Mouse (Mus musculus): ENCODE measurements around the gene Hmgcl. TPM values are rescaled to one million over a fixed set of nuclear protein-coding genes. Genes with fewer than 3 reads are reported as not detected.
A peak's percentile ranks its signal among the peaks of the same experiment; 100 is the strongest.

The Hmgcl gene
- polyA plus RNA-seq, 1 experiment = 53.1 TPM

- 82% methylated on average over 6 of the region's 6 CpGs for WGBS
- H3K27me3 ChIP-seq (ENCODE audit: control insufficient read depth, insufficient read depth, low read length) = no peaks in the 10 kb centered on the region
- no peaks in the 10 kb centered on the region; the same call in 1 of the 2 replicates for H3K36me3 ChIP-seq (ENCODE audit: control insufficient read depth, insufficient read depth, low read length)
- no peak for DNase-seq
- H3K4me1 ChIP-seq (replicated peaks; ENCODE audit: control insufficient read depth, insufficient read depth, low read length) = peaks cover 13% of the 10 kb centered on the region
- H3K4me3 ChIP-seq (ENCODE audit: control insufficient read depth, insufficient read depth, low read length) = no peak overlapping the region
- TF ChIP-seq POLR2A (IDR thresholded peaks at IDR 0.05; ENCODE audit: control insufficient read depth, extremely low read depth, insufficient read depth, low read length, poor library complexity) (no peak), CTCF (IDR thresholded peaks at IDR 0.05; ENCODE audit: borderline replicate concordance, control insufficient read depth, extremely low read depth, insufficient read depth, low read length, poor library complexity) (no peak)
- H3K27ac ChIP-seq (ENCODE audit: control insufficient read depth, insufficient read depth, low read length) = no peak overlapping the region
Observed at GRCm38 (mm10) chr4:135949911-135950310, 3.7 kb downstream of the Hmgcl start.

GRCm38 (mm10) chr4:135950365-135950764, 4.1 kb downstream of the Hmgcl start:
- Histone ChIP-seq H3K27ac (ENCODE audit: control insufficient read depth, insufficient read depth, low read length) (no peak overlapping the region), H3K27me3 (ENCODE audit: control insufficient read depth, insufficient read depth, low read length) (no peaks in the 10 kb centered on the region), H3K36me3 (ENCODE audit: control insufficient read depth, insufficient read depth, low read length) (no peaks in the 10 kb centered on the region; the same call in 1 of the 2 replicates), H3K4me3 (ENCODE audit: control insufficient read depth, insufficient read depth, low read length) (no peak overlapping the region), H3K4me1 (replicated peaks; ENCODE audit: control insufficient read depth, insufficient read depth, low read length) (peaks cover 13% of the 10 kb centered on the region)
- no peak for DNase-seq
- TF ChIP-seq CTCF (IDR thresholded peaks at IDR 0.05; ENCODE audit: borderline replicate concordance, control insufficient read depth, extremely low read depth, insufficient read depth, low read length, poor library complexity) = no peak
- no peak for TF ChIP-seq POLR2A (IDR thresholded peaks at IDR 0.05; ENCODE audit: control insufficient read depth, extremely low read depth, insufficient read depth, low read length, poor library complexity)
- 89% methylated on average over 6 of the region's 6 CpGs for WGBS

GRCm38 (mm10) chr4:135951505-135951904, 5.3 kb downstream of the Hmgcl start:
- no peak for TF ChIP-seq POLR2A (IDR thresholded peaks at IDR 0.05; ENCODE audit: control insufficient read depth, extremely low read depth, insufficient read depth, low read length, poor library complexity)
- TF ChIP-seq CTCF (IDR thresholded peaks at IDR 0.05; ENCODE audit: borderline replicate concordance, control insufficient read depth, extremely low read depth, insufficient read depth, low read length, poor library complexity) = no peak
- H3K4me1 ChIP-seq (replicated peaks; ENCODE audit: control insufficient read depth, insufficient read depth, low read length) = peaks cover 9% of the 10 kb centered on the region; the same call in 1 of the 2 replicates
- WGBS = 99% methylated on average over 3 of the region's 3 CpGs
- H3K36me3 ChIP-seq (ENCODE audit: control insufficient read depth, insufficient read depth, low read length) = no peaks in the 10 kb centered on the region; the same call in 1 of the 2 replicates
- H3K27me3 ChIP-seq (ENCODE audit: control insufficient read depth, insufficient read depth, low read length) = no peaks in the 10 kb centered on the region
- H3K27ac ChIP-seq (ENCODE audit: control insufficient read depth, insufficient read depth, low read length) = no peak overlapping the region
- DNase-seq = no peak
- no peak overlapping the region for H3K4me3 ChIP-seq (ENCODE audit: control insufficient read depth, insufficient read depth, low read length)

- no peak overlapping the region for H3K27ac ChIP-seq (ENCODE audit: control insufficient read depth, insufficient read depth, low read length)
- peaks cover 5% of the 10 kb centered on the region; the same call in 1 of the 2 replicates for H3K4me1 ChIP-seq (replicated peaks; ENCODE audit: control insufficient read depth, insufficient read depth, low read length)
- WGBS = 98% methylated on average over 3 of the region's 3 CpGs
- TF ChIP-seq POLR2A (IDR thresholded peaks at IDR 0.05; ENCODE audit: control insufficient read depth, extremely low read depth, insufficient read depth, low read length, poor library complexity) (no peak), CTCF (IDR thresholded peaks at IDR 0.05; ENCODE audit: borderline replicate concordance, control insufficient read depth, extremely low read depth, insufficient read depth, low read length, poor library complexity) (no peak)
- no peak overlapping the region for H3K4me3 ChIP-seq (ENCODE audit: control insufficient read depth, insufficient read depth, low read length)
- no peaks in the 10 kb centered on the region; the same call in 1 of the 2 replicates for H3K36me3 ChIP-seq (ENCODE audit: control insufficient read depth, insufficient read depth, low read length)
- DNase-seq = no peak
- H3K27me3 ChIP-seq (ENCODE audit: control insufficient read depth, insufficient read depth, low read length) = no peaks in the 10 kb centered on the region
Observed at GRCm38 (mm10) chr4:135953179-135953578, 6.9 kb downstream of the Hmgcl start.

GRCm38 (mm10) chr4:135954241-135954640, 8.0 kb downstream of the Hmgcl start:
- DNase-seq = peak; percentile 80
- Histone ChIP-seq H3K27ac (ENCODE audit: control insufficient read depth, insufficient read depth, low read length) (no peak overlapping the region), H3K4me3 (ENCODE audit: control insufficient read depth, insufficient read depth, low read length) (no peak overlapping the region), H3K36me3 (ENCODE audit: control insufficient read depth, insufficient read depth, low read length) (no peaks in the 10 kb centered on the region; the same call in 1 of the 2 replicates), H3K4me1 (replicated peaks; ENCODE audit: control insufficient read depth, insufficient read depth, low read length) (no peaks in the 10 kb centered on the region), H3K27me3 (ENCODE audit: control insufficient read depth, insufficient read depth, low read length) (no peaks in the 10 kb centered on the region)
- no peak for TF ChIP-seq CTCF (IDR thresholded peaks at IDR 0.05; ENCODE audit: borderline replicate concordance, control insufficient read depth, extremely low read depth, insufficient read depth, low read length, poor library complexity)
- TF ChIP-seq POLR2A (IDR thresholded peaks at IDR 0.05; ENCODE audit: control insufficient read depth, extremely low read depth, insufficient read depth, low read length, poor library complexity) = no peak
- WGBS = 46% methylated on average over 2 of the region's 2 CpGs

- DNase-seq = no peak
- peaks cover 3% of the 10 kb centered on the region; the same call in 1 of the 2 replicates for H3K36me3 ChIP-seq (ENCODE audit: control insufficient read depth, insufficient read depth, low read length)
- H3K27me3 ChIP-seq (ENCODE audit: control insufficient read depth, insufficient read depth, low read length) = no peaks in the 10 kb centered on the region
- H3K4me1 ChIP-seq (replicated peaks; ENCODE audit: control insufficient read depth, insufficient read depth, low read length) = no peaks in the 10 kb centered on the region
- TF ChIP-seq POLR2A (IDR thresholded peaks at IDR 0.05; ENCODE audit: control insufficient read depth, extremely low read depth, insufficient read depth, low read length, poor library complexity) (no peak), CTCF (IDR thresholded peaks at IDR 0.05; ENCODE audit: borderline replicate concordance, control insufficient read depth, extremely low read depth, insufficient read depth, low read length, poor library complexity) (no peak)
- 98% methylated on average over 9 of the region's 9 CpGs for WGBS
- no peak overlapping the region for H3K27ac ChIP-seq (ENCODE audit: control insufficient read depth, insufficient read depth, low read length)
- no peak overlapping the region for H3K4me3 ChIP-seq (ENCODE audit: control insufficient read depth, insufficient read depth, low read length)
Observed at GRCm38 (mm10) chr4:135955886-135956285, 9.6 kb downstream of the Hmgcl start.

GRCm38 (mm10) chr4:135958354-135958753, 12.1 kb downstream of the Hmgcl start:
- no peak overlapping the region for H3K27ac ChIP-seq (ENCODE audit: control insufficient read depth, insufficient read depth, low read length)
- WGBS = 95% methylated on average over 8 of the region's 8 CpGs
- H3K36me3 ChIP-seq (ENCODE audit: control insufficient read depth, insufficient read depth, low read length) = 0 out of 2 replicates have a peak, but pooled peaks cover 3% of the 10 kb centered on the region
- no peaks in the 10 kb centered on the region for H3K27me3 ChIP-seq (ENCODE audit: control insufficient read depth, insufficient read depth, low read length)
- no peak for DNase-seq
- no peak overlapping the region for H3K4me3 ChIP-seq (ENCODE audit: control insufficient read depth, insufficient read depth, low read length)
- TF ChIP-seq CTCF (IDR thresholded peaks at IDR 0.05; ENCODE audit: borderline replicate concordance, control insufficient read depth, extremely low read depth, insufficient read depth, low read length, poor library complexity) (no peak), POLR2A (IDR thresholded peaks at IDR 0.05; ENCODE audit: control insufficient read depth, extremely low read depth, insufficient read depth, low read length, poor library complexity) (no peak)
- H3K4me1 ChIP-seq (replicated peaks; ENCODE audit: control insufficient read depth, insufficient read depth, low read length) = peaks cover 2% of the 10 kb centered on the region; the same call in 1 of the 2 replicates
